Mouse (Mus musculus): ENCODE data around the gene Rassf5.

Rassf5 gene

DNA sequence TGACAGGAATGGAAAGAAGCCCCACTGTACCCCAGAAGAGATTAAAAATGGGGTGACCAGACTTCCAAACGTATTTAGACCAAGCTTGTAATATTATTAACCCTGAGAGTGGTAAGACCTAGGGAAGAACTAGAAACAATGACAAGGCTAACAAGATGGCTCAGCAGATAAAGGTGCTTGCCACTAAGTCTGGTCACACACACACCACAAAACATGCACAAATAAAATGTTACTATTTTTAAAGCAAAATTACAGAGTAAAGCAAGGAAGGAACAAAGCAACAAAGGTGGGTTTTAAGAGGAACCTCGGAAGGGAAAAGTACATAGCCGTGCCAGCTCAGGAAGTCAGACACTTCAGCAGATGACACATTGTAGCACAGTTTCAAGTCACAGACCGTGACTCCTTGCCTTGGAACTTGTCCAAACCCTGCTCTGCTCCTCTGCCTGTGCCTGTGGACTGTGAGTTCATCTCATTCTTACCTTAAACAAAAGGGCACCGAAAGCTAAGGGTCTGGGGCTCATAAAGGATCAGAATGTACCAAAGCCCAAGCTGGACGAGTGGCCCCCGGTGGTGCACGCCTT, 110.0 kb downstream of the Rassf5 start:
- peak; percentile 77 for DNase-seq

DNA sequence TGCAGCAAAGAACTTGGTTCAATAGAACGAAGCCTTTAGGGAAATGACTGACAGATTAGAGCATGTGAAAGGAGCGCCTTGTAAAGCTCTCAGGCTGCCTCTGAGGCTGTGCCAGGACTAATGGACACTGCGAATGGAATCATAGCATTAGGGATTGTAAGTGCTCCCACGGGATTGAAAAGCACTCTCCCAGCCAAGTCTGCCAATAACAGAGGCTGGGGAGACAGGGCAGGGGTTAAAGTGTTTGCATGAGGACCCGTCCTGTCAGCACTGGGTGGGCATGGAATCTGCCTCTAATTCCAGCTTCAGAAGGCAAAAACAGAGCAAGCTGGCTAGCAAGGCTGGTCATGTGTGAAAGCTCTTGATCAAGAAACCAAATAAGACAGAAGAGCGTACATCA, 110.8 kb downstream of the Rassf5 start:
- no peak for DNase-seq

All from kidney, postnatal 14 days (tissue).